Mouse (Mus musculus) liver, adult 2 months (tissue): ENCODE data around the gene Ypel5.

ENCODE experiments used
- CTCF ChIP-seq: fragments of 200-500 bp; IDR thresholded peaks from 2 replicates; pipeline ENCODE4 v1.5.1; 2011; ENCODE audit warnings: low read depth, low read length, control low read depth
- POLR2A ChIP-seq: fragments of 200-500 bp; IDR thresholded peaks from 2 replicates; pipeline ENCODE4 v1.6.1; 2011; ENCODE audit warnings: low read length, control low read depth; ENCODE audit not compliant: insufficient read depth; ENCODE audit errors: extremely low read depth

- no peak for TF ChIP-seq CTCF
- TF ChIP-seq POLR2A = no peak
Measured at GRCm38 (mm10) chr17:72795392-72796047, 40.7 kb upstream of the Ypel5 start.
